Mouse (Mus musculus) central nervous system, embryonic 14 days (tissue): Measurements from ENCODE around the gene Rpe65. TPM values are rescaled to one million over a fixed set of nuclear protein-coding genes. Genes with fewer than 3 reads are reported as not detected.

Experiments used
- polyA plus RNA-seq: library from polyadenylated mRNA; depleted of rRNA; stranded (reverse); fragments of >200 nt; gene quantifications from 2 replicates; pipeline ENCODE4 v1.2.3, GENCODE M21; 2012; rRNA removed

Rpe65 gene
- polyA plus RNA-seq = not detected in 2 replicates

GRCm38 (mm10) chr3:159598875-159599274, at the start of gene Rpe65:
Rpe65 (plus strand) TSS chr3:159599175.

Other genes starting within 250 kb of the Rpe65 start
- 8.0 and 9.2 TPM in 2 replicates for gene Depdc1a, start 103.7 kb upstream of the Rpe65 start, polyA plus RNA-seq
- 43.8 and 55.6 TPM in 2 replicates for gene Wls, start 240.5 kb downstream of the Rpe65 start, polyA plus RNA-seq